Mouse (Mus musculus) spleen, postnatal 4 days (tissue): ENCODE measurements around the gene Mapk10.
A peak's percentile ranks its signal among the peaks of the same experiment; 100 is the strongest.

Experiments
- DNase-seq, 2 experiments: peaks; one replicate each; pipeline ENCODE4 v3.0.0; 2022; ENCODE audit warnings: low spot score in 2 of 2

The Mapk10 gene

GRCm38 (mm10) chr5:103164022-103164421 is 47.1 kb downstream of the Mapk10 start:
- no peak for DNase-seq

GRCm38 (mm10) chr5:103161574-103161973 is 49.6 kb downstream of the Mapk10 start:
- DNase-seq = no peak

- no peak for DNase-seq
These were observed 50.0 kb downstream of the Mapk10 start for GRCm38 (mm10) chr5:103161196-103161540.

DNA sequence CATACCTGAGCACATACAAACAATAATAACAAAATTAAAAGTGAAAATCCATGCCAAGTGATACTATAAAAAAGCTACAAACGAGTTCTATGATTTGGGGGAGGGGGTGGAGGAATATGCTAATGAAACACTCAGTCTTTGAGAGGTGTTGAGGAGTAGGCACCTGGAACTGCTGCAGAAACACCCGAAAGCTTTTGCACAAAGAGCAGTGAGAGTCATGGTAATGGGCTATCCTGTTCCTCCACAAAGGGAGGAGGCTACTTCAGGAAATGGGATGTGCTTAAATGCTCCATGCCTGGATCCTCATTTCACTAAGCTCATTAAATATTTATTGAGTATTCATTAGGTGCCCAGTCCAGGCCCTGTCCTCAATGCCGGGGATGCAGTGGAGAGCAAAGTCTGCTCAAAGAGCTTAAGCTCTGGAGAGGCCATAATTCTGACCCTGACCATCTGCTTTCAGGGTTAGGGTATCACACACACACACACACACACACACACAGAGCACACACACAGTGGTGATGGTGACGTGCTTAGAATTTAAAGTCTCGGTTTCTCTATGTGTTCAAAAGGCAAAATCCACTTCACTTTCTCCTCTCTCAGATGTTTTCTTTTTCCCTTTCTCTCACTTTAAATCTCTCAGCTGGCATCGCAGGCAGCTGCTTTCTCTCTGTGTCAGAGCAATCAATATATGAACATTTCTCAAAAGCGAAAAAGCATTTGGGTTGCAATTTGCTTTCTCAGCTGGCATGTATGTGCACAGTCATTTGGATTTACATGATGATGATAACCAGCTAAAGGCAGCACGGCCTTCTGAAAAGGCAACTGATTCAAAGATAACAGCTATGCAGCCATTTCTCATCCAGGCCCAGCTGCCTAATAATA is 50.6 kb downstream of the Mapk10 start:
- DNase-seq = no peak

DNA sequence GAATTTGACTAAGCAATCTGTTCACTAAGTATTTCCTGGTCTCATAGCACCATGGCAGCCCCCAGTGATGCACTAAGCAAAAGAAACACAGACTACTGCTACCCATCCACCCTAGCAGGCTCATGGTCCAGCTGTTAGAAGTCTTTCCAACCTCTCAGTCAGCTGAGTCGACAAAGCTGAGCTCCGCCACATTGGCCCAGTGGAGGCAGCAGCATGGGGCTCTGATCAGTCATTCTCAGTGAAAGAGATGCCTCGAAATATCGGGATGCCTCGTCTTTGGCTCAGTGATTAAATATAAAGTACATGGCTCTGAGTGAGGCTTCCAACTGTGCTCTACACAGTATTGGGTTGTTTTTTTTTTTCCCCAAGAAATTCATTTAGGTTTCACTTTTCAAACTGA is 70.2 kb downstream of the Mapk10 start:
- DNase-seq = no peak

DNA sequence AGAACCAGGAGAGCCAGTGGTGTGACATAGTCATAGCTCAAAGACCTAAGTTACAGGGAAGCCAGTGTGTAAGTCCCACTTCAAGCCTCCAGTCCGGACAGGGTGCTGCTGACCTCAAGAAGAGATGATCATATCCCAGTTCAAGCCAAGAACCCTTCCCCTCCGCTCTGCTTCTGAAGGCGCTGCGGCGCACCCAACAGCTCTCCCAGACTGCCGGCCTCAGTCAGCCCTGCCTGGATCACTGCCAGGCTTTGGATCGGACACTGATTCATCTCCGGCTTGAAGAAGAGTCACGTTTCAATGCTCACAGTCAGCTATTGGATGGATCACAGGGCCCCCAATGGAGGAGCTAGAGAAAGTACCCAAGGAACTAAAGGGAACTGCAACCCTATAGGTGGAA is 76.3 kb downstream of the Mapk10 start:
- DNase-seq = no peak

DNA sequence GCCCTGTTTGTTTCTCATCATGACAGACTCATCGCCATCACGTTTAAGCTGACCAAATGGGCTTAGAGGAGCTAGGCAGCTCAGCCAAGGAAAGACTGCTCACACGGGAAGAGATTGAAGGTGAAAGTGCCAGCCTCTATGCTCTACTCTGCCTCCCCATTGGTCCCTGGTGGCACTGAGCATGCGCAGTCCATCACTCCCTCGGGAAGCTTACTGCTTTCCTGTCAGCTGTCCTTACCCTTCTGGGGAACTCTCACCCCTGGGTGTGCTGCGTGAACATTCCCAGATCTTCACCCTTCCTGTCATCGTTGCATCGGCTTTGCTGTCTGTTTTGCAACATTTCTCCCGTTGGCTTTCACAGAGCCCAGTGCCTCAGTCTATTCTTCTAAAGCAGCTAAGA is 77.5 kb downstream of the Mapk10 start:
- DNase-seq = peak in 1 of 2 experiments; percentile 33

- no peak for DNase-seq
These were observed 78.3 kb downstream of the Mapk10 start for GRCm38 (mm10) chr5:103132814-103133213.

DNA sequence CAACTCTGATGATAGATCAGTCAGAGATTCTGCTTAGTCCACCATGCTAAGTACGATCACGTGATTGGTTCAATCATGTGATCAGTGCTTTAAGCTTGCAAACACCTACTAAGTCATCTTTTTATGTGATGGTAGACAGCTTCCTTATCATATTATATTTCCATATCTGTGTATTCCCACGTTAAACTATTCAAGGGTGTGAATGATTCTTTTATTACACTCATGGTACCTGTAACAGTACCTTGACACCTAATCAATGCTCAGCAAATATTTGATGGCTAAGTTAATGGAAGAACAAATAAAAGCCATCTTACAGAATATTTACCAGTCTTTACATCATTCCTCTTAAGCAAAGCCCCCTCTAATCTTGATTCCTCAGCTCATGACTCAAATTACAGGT is 91.5 kb downstream of the Mapk10 start:
- DNase-seq = no peak

DNA sequence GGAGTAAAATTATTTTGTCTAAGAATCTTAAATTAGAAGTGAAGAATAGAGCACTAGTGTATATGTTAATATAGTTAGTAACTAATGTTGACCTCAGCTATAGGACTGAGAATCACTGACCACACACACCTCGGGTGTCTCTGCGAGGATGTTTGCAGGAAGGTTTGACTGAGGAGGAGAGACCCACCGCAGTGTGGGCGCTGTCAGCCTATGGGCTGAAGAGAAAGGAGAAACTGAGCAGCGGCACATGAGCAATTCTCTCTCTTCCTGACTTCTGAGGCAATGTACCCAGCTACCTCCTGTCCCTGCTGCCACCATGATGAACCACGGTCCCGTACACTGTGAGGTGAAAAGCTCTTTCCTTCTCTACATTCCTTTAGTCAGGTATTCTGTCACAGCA is 95.6 kb downstream of the Mapk10 start:
- no peak for DNase-seq

DNA sequence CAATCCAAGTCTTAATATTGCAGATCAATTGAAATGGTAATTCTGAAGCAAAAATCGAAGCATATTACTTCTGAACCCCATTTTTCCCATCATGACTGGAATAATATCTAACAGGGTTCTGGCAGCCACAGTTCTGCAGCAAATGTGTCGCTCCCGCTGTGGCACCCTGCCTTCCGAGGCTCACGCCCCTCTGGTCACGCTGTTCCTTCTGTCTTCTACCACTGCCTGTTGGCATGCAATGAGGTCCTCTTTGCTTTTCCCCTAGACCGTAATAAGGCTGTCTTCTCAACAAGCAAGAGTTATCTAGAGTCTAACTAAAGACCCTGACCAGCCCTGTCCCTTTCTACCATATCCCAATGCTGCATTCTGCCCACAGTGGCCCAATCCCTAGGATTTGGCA is 98.7 kb downstream of the Mapk10 start:
- no peak for DNase-seq

GRCm38 (mm10) chr5:103109409-103109808 is 101.7 kb downstream of the Mapk10 start:
- DNase-seq = no peak

- DNase-seq = no peak
These were observed 105.4 kb downstream of the Mapk10 start for GRCm38 (mm10) chr5:103105441-103106414.

DNA sequence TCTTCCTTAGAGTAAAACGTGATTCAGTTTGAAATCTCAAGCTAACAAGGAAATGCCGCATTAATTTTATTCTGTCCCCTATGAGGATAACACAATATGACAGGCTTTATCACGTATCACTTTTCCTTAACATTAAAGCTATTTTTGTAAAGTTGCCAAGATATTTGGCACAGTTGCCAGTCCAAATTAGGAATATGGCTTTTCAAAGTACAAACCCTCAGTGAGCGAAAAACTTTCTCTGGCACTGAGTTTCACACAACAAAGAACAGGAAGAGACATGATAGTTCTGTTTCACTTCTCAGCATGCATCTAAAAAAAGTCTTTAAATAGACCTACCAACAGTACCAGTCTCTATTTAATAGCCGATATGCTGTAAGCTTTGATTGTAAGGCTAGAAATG is 107.1 kb downstream of the Mapk10 start:
- no peak for DNase-seq

DNA sequence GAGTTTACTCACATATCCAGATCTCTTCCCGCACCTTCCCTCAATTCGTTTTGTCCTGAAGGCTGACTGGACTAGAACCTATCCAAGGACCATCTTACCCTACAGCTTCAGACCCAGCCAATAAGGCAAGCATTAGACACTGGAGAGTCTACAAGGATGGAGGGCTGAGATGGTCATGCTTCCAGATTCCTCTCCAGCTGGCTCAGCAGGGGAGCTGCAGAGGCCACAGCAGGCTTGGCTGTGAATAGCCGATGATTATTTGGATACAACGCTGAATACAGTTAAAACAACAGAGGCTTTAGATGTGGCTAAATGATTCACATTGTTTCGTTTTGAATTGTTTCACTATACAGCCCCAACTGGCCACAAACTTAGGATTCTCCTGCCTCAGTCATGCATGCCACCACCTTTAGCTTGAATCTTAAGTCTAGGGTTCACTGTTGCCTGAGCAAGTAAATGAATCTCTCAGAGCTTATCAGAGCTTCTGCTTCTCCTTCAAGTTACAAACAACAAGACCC is 108.2 kb downstream of the Mapk10 start:
- no peak for DNase-seq

DNA sequence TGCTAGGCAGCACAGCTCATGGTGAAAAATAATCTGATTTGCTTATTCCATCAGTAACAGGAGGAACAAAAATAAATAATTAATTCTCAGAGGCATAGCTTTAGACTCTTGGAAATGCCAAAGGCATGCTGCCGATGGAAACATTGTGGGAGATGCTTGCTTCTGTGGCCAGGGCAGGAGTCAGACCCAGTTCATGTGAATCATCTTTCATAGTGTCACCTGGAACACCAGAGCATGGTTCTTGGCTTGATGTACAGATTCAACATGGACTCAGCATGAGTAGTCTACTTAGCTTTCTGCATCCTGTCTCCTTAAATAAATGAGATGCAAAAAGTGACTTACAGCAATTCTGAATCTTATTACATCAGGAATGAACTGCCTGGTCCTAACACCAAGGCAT is 109.0 kb downstream of the Mapk10 start:
- no peak for DNase-seq

GRCm38 (mm10) chr5:103094166-103094565 is 117.0 kb downstream of the Mapk10 start:
- DNase-seq = no peak

DNA sequence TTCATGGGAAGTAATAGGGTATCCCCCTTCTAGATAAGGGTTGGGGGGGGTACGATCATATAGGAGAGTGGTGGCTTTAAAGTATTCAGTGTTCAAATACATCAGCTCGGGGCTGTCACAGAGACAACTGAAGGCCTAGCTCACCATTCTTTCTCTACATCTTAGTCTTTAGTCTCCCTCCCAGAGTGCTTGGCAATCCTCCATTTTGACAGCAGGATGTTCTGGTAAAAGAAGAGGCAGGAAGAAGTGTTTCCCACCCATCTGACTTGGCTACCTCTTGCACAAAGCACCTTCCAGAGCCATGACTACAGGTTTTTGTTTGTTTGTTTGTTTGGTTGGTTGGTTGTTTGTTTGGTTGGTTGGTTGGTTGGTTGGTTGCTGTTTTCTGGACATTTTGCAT is 125.3 kb downstream of the Mapk10 start:
- no peak for DNase-seq

GRCm38 (mm10) chr5:103075451-103075850 is 135.7 kb downstream of the Mapk10 start:
- DNase-seq = no peak

DNA sequence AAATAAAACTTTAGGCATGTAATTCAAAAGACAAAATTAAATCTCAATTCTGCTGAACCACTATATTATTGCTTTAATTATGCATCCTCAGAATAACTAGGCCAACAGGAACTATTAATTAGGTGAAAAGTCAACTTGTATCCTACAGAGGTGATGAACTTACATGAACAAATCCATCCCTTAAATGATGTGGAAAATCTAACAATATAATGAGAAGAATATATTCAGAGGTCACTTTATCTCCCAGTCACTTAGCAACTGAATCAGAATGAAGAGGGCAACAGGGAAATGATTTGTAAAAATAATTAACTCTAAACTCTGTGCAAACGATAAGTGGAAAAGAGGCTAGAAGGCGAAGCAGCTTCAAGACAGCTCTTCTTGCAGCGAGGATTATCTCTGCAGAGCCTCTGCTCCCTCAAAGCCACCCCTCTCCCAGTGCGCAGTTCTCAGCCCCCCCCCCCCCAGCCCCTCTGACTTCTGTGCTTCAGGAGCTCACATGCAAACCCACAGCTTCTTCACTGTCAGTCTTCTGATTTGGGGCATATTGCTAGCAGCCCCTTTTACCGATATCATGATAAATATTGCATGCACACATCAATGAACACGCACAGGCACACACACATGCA is 138.8 kb downstream of the Mapk10 start:
- no peak for DNase-seq

- no peak for DNase-seq
These were observed 140.0 kb downstream of the Mapk10 start for GRCm38 (mm10) chr5:103071006-103071612.
